Mouse (Mus musculus): ENCODE measurements around the gene Smu1.

Smu1 gene

DNA sequence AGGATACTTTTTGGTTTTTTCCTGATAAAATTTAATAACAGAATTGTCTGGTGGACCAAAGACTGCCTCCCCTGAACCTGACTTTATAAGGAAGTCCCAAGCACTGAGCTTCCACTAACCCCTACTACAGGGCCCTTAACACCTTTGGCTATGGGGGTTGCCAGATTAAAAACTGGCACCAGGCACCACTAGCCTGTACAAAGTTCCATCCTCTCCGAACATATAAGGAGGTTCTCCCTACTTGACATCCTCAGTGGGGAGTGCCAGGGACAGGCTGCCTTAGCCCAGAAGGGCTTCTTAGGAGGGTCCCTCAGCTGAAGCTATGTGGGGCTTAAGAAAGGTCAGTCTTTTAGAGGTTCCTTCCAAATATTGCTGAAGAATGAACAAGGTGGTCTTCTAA, 22.4 kb downstream of the Smu1 start:
- DNase-seq: no peak

GRCm38 (mm10) chr4:40731262-40731661, 26.5 kb downstream of the Smu1 start:
- no peak for DNase-seq

- no peak for DNase-seq
These were observed 30.5 kb downstream of the Smu1 start for GRCm38 (mm10) chr4:40727247-40727646.

GRCm38 (mm10) chr4:40725554-40725953, 32.2 kb downstream of the Smu1 start:
- DNase-seq: no peak

DNA sequence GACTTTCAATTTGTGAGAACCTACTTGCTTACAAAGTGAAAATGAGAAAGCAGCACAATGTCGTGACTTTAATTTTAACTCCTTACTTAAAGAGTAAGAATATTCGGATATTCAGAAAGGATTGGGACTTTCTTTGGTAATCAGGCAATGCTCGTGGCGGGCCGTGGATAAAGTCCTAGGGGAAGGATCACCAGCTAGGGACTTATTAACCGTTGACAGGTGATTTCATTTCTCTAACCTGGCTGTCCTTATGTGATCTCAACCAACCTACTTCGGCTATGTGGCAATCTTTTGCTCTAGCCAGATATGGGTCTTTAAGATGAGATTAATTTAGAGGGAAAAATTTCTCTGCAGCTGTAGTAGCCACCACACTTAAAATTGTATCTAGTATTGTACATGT, 32.6 kb downstream of the Smu1 start:
- DNase-seq: no peak

GRCm38 (mm10) chr4:40722687-40723460, 34.8 kb downstream of the Smu1 start:
- no peak for DNase-seq

DNA sequence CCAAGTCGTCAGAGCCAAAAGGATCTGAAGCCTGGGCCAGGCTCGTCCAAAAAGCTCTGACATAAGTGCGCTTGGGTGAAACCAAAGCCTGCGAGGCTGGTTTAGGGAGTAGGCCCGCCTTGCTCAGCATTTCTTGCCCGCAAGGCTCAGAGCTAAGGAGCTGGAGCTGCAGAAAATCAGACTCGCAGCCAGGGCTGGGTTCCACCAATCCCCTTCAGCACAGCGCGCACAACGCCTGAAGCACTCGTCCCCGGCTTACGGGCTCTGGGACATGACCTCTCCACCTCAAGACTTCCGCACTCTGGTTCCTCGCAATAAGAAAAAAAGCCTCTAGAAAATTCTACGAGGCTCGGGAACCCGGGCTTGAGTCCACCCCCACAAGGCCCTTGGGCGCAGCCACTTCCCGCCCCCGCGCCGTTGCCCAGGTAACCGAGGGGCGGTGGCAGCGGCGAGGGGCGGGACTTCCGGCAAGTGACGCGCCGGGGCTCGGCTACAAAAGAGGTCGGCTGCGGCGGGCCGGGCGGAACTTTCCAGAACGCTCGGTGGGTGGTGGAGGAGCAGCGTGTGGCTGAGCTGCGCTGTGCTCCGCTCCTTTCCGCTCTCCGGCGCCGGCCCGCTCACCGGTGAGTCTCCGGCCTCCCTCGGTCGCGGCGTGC, 35.6 kb downstream of the Smu1 start, which contains the start of gene Dnaja1:
Gene Dnaja1 (plus strand): TSS at position 140 of the 656 bp plus-strand sequence.
- peak; percentile 96 for DNase-seq

DNA sequence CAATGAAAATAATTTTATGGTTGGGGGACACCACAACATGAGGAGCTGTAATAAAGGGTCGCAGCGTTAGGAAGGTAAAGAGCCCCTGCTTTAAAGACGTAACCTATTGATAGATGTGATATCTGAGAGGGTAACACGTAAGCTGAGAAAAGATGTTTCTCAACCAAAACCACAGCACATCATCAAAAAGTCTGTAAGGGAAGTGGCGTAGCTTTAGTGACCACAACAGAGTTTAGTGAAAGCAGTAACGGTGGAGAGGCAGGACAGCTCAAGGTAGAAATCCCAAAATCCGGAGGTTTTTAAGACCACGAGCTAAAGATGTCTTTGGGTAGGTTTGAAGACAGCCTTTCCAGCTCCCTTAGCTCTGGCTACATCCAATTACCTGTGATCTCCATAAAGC, 36.8 kb downstream of the Smu1 start:
- DNase-seq: peak; percentile 11

GRCm38 (mm10) chr4:40717141-40717540, 40.6 kb downstream of the Smu1 start:
- DNase-seq: no peak

DNA sequence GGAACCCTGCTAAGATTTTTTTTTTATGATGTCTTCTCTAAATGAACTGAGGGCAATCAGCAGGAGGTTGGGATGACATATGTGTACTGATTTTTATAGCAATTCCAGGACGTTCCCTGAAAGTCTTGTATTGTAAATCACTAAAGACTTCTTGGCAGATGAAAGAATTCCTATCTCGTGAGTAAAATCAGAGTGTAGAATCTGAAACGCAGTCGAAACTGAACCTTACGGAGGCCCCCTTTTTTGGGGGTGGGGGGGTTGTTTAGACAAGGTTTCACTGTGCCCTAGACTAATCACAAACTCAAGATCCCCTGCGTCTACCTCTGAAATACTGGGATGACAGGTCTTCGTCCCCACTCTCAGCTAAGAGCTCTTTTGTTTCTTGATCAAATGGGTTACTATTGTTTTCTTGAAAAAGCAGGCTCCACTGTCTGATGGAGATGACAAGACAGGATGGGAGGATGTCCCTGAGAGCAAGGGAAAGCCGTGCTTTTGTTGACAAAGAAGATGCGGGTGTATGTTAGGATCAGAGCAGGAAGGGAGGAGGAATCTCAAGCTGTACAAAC, 53.9 kb downstream of the Smu1 start:
- DNase-seq: peak; percentile 21

DNA sequence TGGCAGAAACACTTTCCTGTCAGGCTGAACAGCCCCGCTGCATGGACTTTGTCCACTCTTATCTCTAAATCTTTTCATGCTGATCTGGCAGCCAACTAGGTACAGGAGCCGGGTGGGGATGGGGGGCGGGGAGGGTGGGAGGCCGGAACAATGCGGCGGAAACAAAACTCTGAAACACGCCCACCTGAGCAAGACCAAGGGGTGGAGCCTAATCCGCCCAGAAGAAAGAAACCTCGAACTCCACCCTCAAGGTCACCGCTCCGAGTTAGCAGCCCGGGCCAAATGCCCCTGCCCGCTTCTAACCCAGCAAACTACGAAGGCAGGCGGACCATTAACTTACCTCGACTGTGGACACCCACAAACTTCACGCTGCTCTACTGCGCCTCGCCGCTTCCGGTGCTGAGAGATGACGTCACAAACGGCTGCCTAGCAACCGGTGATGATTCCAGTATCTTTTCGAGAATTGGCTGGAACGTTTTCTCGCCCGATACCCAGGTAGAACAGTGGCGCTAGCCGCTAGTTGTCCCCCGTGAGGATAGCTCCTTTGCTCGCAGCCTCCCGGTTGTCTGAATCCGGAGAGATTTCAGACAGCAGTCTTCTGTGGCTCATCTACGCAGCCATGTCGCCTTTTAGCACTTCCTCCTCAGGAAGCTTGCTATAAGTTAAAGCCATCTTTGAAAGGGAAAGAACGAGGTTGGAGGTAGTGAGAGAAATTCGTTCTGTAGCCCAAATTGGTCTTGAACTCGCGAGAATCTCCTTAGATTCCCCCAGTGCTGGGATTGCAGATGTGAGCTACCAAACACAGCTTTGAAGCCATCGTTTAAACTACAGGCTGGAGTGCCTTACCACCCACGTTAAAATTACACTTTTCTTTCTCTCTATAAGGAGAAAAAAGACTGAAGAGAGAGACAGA, 54.7 kb downstream of the Smu1 start, which contains the start of gene Aptx:
Gene Aptx (minus strand): TSS at position 398 of the 913 bp plus-strand sequence.
- peak; percentile 92 for DNase-seq

DNA sequence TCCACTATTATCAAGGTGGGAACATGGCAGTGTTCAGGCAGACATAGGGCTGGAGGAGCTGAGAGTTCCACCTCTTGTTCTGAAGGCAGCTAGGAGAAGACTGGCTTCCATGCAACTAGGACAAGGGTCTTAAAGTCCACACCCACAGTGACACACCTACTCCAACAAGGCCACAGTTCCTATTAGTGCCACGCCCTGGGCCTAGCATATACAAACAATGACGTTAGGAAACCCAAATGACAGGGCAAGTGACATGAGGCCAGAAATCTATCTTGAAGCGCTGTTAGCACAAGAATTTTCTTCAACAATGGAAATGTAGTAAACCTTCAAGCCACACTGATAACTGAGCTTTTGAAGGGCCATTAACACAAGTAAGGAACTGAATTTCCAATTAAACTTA, 55.9 kb downstream of the Smu1 start:
- DNase-seq: no peak

DNA sequence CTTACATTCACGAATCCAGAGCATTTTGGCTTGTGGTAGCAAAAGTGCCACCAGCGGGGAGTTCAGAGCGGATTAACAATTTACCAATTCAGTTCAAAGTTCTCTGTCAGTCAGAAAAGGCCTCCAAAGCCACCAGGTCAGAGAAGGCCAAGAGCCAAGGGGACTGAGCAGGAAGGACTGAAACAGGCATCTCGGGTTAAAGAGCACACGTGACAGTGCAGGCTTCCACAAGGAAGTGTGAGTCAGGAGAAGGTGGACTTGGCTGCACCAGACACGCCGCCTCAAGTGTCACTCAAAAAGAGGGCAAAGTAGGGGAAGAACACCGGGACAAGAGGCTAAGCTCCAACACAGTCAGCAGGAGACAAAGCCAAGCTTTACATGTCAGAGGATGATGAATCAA, 57.5 kb downstream of the Smu1 start:
- DNase-seq: no peak

DNA sequence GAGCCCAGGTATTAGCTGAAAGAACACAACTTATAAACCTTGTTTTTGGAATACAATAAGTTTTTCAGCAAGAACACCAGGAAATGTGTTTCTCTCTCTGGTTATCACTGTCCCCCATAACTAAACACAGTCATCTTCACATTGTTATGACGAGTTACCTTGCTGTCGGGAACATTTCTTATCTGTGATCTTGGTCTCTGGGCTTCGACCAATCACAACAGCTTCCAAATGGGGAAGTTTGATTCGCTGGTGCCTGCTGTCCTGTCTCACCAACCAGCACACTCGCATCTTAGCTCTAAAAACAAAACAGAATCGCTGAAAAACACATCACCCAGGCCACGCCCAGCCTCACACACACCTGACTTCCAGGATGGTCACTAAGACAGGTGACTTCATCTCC, 60.7 kb downstream of the Smu1 start:
- DNase-seq: no peak

DNA sequence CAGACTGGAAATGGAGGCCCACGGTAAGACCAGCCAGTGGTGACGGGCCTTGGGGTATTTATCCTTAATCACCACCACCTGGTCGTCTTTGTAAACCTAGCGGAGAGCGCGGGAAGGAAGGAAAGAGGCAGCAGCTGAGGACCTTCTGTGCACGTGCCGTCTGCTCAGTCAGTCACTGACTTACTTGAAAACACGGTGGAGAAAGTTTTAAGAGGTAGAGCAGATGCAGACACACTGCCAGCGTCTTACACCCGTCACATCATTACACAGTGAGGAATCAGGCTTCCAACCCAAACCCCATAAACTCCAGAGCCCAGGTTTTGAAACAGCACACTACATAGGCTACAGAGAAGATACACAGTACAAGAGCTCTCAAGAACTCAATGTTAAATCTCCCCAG, 66.6 kb downstream of the Smu1 start:
- DNase-seq: no peak

All from cerebellum, adult 11 months (tissue).